Mouse (Mus musculus) spleen, adult 2 months (tissue): Measurements from ENCODE around the gene Olfr774. TPM values are rescaled to one million over a fixed set of nuclear protein-coding genes. Genes with fewer than 3 reads are reported as not detected.
"Not testable (repeated sequence)": the region's sequence is repeated elsewhere in the genome, so short reads cannot be mapped to it uniquely, and the experiment has no call there.

Experiments used
- DNase-seq, 2 experiments: peaks; one replicate each; pipeline versions ENCODE4 v3.0.0 to v3.0.0-alpha.2; 2012 to 2021; ENCODE audit warnings: low spot score in 2 of 2, low read depth in 1 of 2
- H3K27ac ChIP-seq: fragments of 200-500 bp; 2 replicates; pipeline ENCODE4 v1.5.1; 2012; ENCODE audit warnings: low read length, inconsistent platforms; ENCODE audit not compliant: insufficient read depth
- H3K27me3 ChIP-seq: fragments of 200-500 bp; 2 replicates; pipeline ENCODE4 v1.6.1; 2012; ENCODE audit warnings: mild to moderate bottlenecking, moderate library complexity, low read length, inconsistent platforms; ENCODE audit not compliant: control insufficient read depth, insufficient read depth
- H3K36me3 ChIP-seq: fragments of 200-500 bp; 2 replicates; pipeline ENCODE4 v1.6.1; 2012; ENCODE audit warnings: mild to moderate bottlenecking, low read length, inconsistent platforms; ENCODE audit not compliant: control insufficient read depth, insufficient read depth
- H3K4me1 ChIP-seq: fragments of 200-500 bp; 2 replicates; pipeline ENCODE4 v1.6.1; 2011; ENCODE audit warnings: inconsistent platforms; ENCODE audit not compliant: control insufficient read depth, insufficient read depth, insufficient read length
- H3K4me3 ChIP-seq: fragments of 200-500 bp; 2 replicates; pipeline ENCODE4 v1.5.1; 2011; ENCODE audit warnings: mild to moderate bottlenecking, inconsistent platforms; ENCODE audit not compliant: insufficient read depth, insufficient read length; ENCODE audit errors: extremely low read depth
- CTCF ChIP-seq: fragments of 200-500 bp; IDR thresholded peaks from 2 replicates; pipeline ENCODE4 v1.5.1; 2011; ENCODE audit warnings: mild to moderate bottlenecking, inconsistent platforms; ENCODE audit not compliant: insufficient read depth, insufficient read length, insufficient replicate concordance; ENCODE audit errors: extremely low read depth
- POLR2A ChIP-seq: fragments of 200-500 bp; IDR thresholded peaks from 2 replicates; pipeline ENCODE4 v1.6.1; 2011; ENCODE audit warnings: low read depth, low read length, inconsistent platforms
- WGBS: fragments of 180-500 bp; shearing (Covaris S2); methylation state at CpG from one replicate; pipeline ENCODE4 v1.1.7; 2018; 5-methylcytosine and 5-hydroxymethylcytosine counted together
- polyA plus RNA-seq: library from polyadenylated mRNA; depleted of rRNA; stranded (reverse); fragments of >200 nt; gene quantifications from 2 replicates; pipeline ENCODE4 v1.2.3, GENCODE M21; 2012; rRNA removed

The Olfr774 gene
- not detected in 2 replicates for polyA plus RNA-seq

DNA sequence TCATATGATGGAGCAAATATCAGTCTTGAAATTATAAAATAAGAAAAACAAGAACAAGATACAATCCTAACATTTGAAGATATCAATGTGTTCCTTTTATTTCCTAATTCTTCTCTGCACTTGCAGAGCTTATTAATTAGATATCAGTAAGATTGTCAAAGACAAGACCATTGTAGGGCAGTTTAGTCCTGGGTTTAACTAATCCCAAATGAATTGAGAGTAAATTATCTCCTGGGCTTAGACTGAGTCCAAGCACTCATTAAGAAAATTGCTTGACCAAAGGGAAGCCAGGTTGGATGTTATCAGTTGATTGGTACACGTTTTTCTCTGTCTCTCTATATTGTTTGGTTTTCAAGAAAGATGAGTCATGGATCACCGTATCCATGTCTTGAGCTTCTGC lies at the start of gene Olfr774:
Gene Olfr774, plus strand, starts transcription at position 301 of the 400 bp plus-strand sequence.
- Histone ChIP-seq H3K27ac (no peak within 1 kb of the TSS), H3K4me1 (no peaks in the 10 kb centered on the region), H3K27me3 (no peaks in the 10 kb centered on the region), H3K36me3 (no peaks in the 10 kb centered on the region), H3K4me3 (no peak within 1 kb of the TSS)
- TF ChIP-seq CTCF: no peak
- TF ChIP-seq POLR2A: no peak
- DNase-seq: no peak
- WGBS: 76% methylated on average over 2 of the region's 2 CpGs

DNA sequence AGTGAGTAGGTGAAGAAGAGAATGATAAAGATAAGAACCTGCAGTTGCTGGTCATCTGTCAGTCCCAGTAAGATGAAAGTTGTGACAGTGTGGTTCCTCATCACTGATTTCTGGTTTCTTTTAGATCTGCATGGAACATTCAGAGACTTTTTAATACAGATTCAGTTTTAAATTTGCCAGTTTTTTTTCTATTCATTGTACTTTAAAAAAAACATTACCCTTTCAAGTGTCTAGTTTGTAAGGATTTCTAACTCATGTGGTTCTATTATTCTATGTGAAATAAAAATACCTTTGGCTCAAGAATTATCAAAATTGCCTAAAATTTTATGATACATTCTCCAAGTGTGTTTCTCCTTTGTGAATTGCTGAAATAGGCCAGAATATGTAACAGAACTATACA lies 48.7 kb upstream of the Olfr774 start, which contains the start of gene Olfr773:
Gene Olfr773, minus strand, starts transcription at position 101 of the 400 bp plus-strand sequence.
- not testable (repeated sequence) for H3K36me3 ChIP-seq, H3K27ac ChIP-seq, H3K4me3 ChIP-seq, DNase-seq, H3K4me1 ChIP-seq, H3K27me3 ChIP-seq

DNA sequence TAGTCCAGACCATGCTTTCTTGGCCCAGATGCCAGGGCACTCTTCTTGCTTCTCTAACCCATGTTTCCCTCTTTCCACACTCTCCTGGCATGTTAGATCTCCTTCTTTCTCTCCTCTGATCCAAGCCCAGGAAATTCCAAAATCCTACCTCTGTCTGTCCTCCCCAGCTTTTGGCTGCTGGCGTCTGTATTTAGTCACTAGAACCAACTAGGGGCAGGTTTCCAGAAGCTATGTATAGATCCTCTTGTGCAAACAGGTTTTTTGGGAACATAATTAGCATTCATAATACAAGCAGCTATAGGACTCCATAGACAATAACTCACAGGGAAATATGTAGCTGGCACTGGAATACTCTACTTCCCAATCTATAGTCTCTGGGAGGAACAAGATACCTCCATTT lies 5.3 kb upstream of the Olfr774 start:
- no peak for DNase-seq
- 80% methylated on average over 1 of the region's 1 CpGs for WGBS
- no peak for TF ChIP-seq POLR2A
- TF ChIP-seq CTCF: no peak
- H3K27ac ChIP-seq: no peak overlapping the region
- H3K27me3 ChIP-seq: no peaks in the 10 kb centered on the region
- H3K36me3 ChIP-seq: no peaks in the 10 kb centered on the region
- no peaks in the 10 kb centered on the region for H3K4me1 ChIP-seq
- H3K4me3 ChIP-seq: no peak overlapping the region

DNA sequence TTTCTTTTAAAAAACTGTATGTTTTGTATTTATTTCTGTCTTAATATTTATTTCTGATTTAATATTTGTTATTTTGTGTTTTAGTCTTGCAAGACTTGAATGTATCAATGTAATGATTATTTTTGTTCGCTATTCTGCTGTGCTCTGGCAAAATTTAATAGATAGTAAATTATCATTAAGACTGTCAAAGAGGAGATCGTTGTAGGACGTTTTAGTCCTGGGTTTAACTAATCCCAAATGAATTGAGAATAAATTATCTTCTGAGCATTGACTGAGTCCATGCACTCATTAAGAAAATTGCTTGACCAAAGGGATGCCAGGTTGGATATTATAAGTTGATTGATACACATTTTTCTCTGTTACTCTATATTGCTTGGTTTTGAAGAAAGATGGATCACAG lies 12.1 kb downstream of the Olfr774 start, which contains the start of gene Olfr775:
Gene Olfr775, plus strand, starts transcription at position 301 of the 400 bp plus-strand sequence.
- TF ChIP-seq POLR2A (no peak), CTCF (no peak)
- Histone ChIP-seq H3K27me3 (no peaks in the 10 kb centered on the region), H3K36me3 (no peaks in the 10 kb centered on the region), H3K27ac (no peak within 1 kb of the TSS), H3K4me1 (no peaks in the 10 kb centered on the region), H3K4me3 (no peak within 1 kb of the TSS)
- WGBS: 79% methylated on average over 3 of the region's 3 CpGs
- no peak for DNase-seq

DNA sequence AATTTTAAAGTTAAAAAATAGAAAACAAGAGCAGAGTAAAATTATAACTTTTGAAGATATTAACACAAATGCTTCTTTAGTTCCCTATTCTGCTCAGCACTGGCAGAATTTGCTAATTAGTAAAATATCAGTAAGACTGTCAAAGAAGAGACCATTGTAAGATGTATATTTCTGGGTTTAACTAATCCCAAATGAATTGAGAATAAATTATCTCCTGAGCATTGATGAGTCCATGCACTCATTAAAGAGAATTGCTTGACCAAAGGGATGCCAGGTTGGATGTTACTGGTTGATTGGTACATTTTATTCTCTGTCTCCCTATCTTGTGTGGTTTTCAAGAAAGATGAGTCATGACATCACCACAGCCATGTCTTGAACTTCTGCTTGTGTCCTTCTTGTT lies 22.8 kb downstream of the Olfr774 start, which contains the start of gene Olfr776:
Gene Olfr776, plus strand, starts transcription at position 301 of the 400 bp plus-strand sequence.
- Histone ChIP-seq H3K27me3 (no peaks in the 10 kb centered on the region), H3K36me3 (no peaks in the 10 kb centered on the region), H3K4me1 (no peaks in the 10 kb centered on the region), H3K4me3 (no peak within 1 kb of the TSS), H3K27ac (no peak within 1 kb of the TSS)
- no peak for TF ChIP-seq CTCF
- no peak for TF ChIP-seq POLR2A
- DNase-seq: no peak

DNA sequence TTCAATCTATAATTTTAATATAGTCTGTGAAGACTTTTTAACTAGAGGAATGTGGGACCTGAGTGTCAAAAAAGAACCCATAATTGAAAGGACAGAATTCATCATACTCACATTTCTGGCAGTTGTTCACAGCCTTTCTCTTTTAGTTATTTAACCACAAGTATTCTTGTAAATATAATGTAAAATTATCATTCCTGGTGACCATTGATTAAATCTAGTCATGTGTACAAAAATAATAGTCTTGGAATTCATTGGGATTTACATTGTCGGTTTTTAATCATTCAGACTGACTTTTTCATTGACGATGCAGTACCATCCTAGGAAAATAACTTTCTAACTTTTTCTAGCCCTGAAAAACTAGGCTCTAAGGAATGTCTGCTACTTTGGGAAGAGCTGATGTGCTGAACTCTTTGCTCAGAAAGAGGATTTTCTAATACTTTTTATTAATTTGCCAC lies 35.1 kb downstream of the Olfr774 start, which contains the start of gene Olfr777:
Gene Olfr777, minus strand, starts transcription at position 405 of the 455 bp plus-strand sequence.
- no peak within 1 kb of the TSS for H3K4me3 ChIP-seq
- TF ChIP-seq POLR2A (no peak), CTCF (no peak)
- no peaks in the 10 kb centered on the region for H3K27me3 ChIP-seq
- H3K27ac ChIP-seq: no peak within 1 kb of the TSS
- 88% methylated on average over 2 of the region's 2 CpGs for WGBS
- DNase-seq: no peak
- H3K36me3 ChIP-seq: no peaks in the 10 kb centered on the region
- no peaks in the 10 kb centered on the region for H3K4me1 ChIP-seq

Other genes starting within 250 kb of the Olfr774 start
- gene Olfr9, start 246.8 kb upstream of the Olfr774 start, polyA plus RNA-seq: not detected in 2 replicates
- not detected in 2 replicates for gene Olfr763, start 225.4 kb upstream of the Olfr774 start, polyA plus RNA-seq
- not detected in 2 replicates for gene Olfr764-ps1, start 196.3 kb upstream of the Olfr774 start, polyA plus RNA-seq
- not detected in 2 replicates for gene Olfr765, start 186.2 kb upstream of the Olfr774 start, polyA plus RNA-seq
- not detected in 2 replicates for gene Olfr766-ps1, start 167.2 kb upstream of the Olfr774 start, polyA plus RNA-seq
- not detected in 2 replicates for gene Olfr767, start 153.3 kb upstream of the Olfr774 start, polyA plus RNA-seq
- gene Olfr768, start 136.8 kb upstream of the Olfr774 start, polyA plus RNA-seq: not detected in 2 replicates
- gene Olfr769, start 118.3 kb upstream of the Olfr774 start, polyA plus RNA-seq: not detected in 2 replicates
- gene Olfr770, start 97.2 kb upstream of the Olfr774 start, polyA plus RNA-seq: not detected in 2 replicates
- gene Olfr771, start 71.5 kb upstream of the Olfr774 start, polyA plus RNA-seq: not detected in 2 replicates
- gene Olfr772, start 58.3 kb upstream of the Olfr774 start, polyA plus RNA-seq: not detected in 2 replicates
- gene Olfr773, start 48.8 kb upstream of the Olfr774 start, polyA plus RNA-seq: not detected in 2 replicates
- not detected in 2 replicates for gene Olfr775, start 12.2 kb downstream of the Olfr774 start, polyA plus RNA-seq
- gene Olfr776, start 22.9 kb downstream of the Olfr774 start, polyA plus RNA-seq: not detected in 2 replicates
- gene Olfr777, start 35.3 kb downstream of the Olfr774 start, polyA plus RNA-seq: not detected in 2 replicates
- gene Olfr780, start 81.9 kb downstream of the Olfr774 start, polyA plus RNA-seq: not detected in 2 replicates
- not detected in 2 replicates for gene Olfr781, start 92.7 kb downstream of the Olfr774 start, polyA plus RNA-seq
- gene Olfr782, start 112.6 kb downstream of the Olfr774 start, polyA plus RNA-seq: not detected in 2 replicates
- gene Olfr784, start 147.9 kb downstream of the Olfr774 start, polyA plus RNA-seq: not detected in 2 replicates
- gene Olfr785, start 169.2 kb downstream of the Olfr774 start, polyA plus RNA-seq: not detected in 2 replicates
- gene Olfr786, start 191.1 kb downstream of the Olfr774 start, polyA plus RNA-seq: not detected in 2 replicates
- not detected in 2 replicates for gene Olfr787, start 225.7 kb downstream of the Olfr774 start, polyA plus RNA-seq
- gene Olfr788, start 234.8 kb downstream of the Olfr774 start, polyA plus RNA-seq: not detected in 2 replicates
- not detected in 2 replicates for gene Olfr789, start 248.5 kb downstream of the Olfr774 start, polyA plus RNA-seq